Mouse (Mus musculus) heart, embryonic 13.5 days (tissue): ENCODE data around the gene Rheb. TPM values are rescaled to one million over a fixed set of nuclear protein-coding genes. Genes with fewer than 3 reads are reported as not detected.
A peak's percentile ranks its signal among the peaks of the same experiment; 100 is the strongest.
"Not testable (repeated sequence)": the region's sequence is repeated elsewhere in the genome, so short reads cannot be mapped to it uniquely, and the experiment has no call there.

Experiments used
- ATAC-seq: fragments of 200-750 bp; cut with Nextera tagmentation; 2 replicates; pipeline ENCODE4 v1.8.0; 2017; ENCODE audit warnings: moderate TSS enrichment; ENCODE audit not compliant: insufficient number of reproducible peaks, low FRiP score, low TSS enrichment; ENCODE audit errors: extremely low read depth
- H3K27ac ChIP-seq: fragments of 300-500 bp; sonication (generic); replicated peaks from 2 replicates; pipeline ENCODE4 v1.5.1; 2015; ENCODE audit warnings: moderate library complexity, mild to moderate bottlenecking, inconsistent platforms
- H3K27me3 ChIP-seq: fragments of 300-500 bp; sonication (generic); replicated peaks from 2 replicates; pipeline ENCODE4 v1.6.1; 2015; ENCODE audit warnings: mild to moderate bottlenecking, inconsistent platforms
- H3K36me3 ChIP-seq: fragments of 300-500 bp; sonication (generic); 2 replicates; pipeline ENCODE4 v1.6.1; 2015; ENCODE audit warnings: mild to moderate bottlenecking, inconsistent platforms
- H3K4me1 ChIP-seq: fragments of 300-500 bp; sonication (generic); 2 replicates; pipeline ENCODE4 v1.6.1; 2015; ENCODE audit warnings: inconsistent platforms
- H3K4me2 ChIP-seq: fragments of 300-500 bp; sonication (generic); 2 replicates; pipeline ENCODE4 v1.6.1; 2015; ENCODE audit warnings: inconsistent platforms, mild to moderate bottlenecking, moderate library complexity
- H3K4me3 ChIP-seq: fragments of 300-500 bp; sonication (generic); 2 replicates; pipeline ENCODE4 v1.5.1; 2015; ENCODE audit warnings: moderate library complexity, mild to moderate bottlenecking, inconsistent platforms
- H3K9ac ChIP-seq: fragments of 300-500 bp; sonication (generic); 2 replicates; pipeline ENCODE4 v1.6.1; 2015; ENCODE audit warnings: inconsistent platforms, mild to moderate bottlenecking, moderate library complexity
- H3K9me3 ChIP-seq: fragments of 300-500 bp; sonication (generic); 2 replicates; pipeline ENCODE4 v1.6.1; 2016; ENCODE audit warnings: inconsistent platforms
- WGBS: fragments of 180-500 bp; shearing (Covaris S2); methylation state at CpG from one replicate; pipeline ENCODE4 v1.1.7; 2015; ENCODE audit warnings: mixed read lengths; 5-methylcytosine and 5-hydroxymethylcytosine counted together
- polyA plus RNA-seq: library from polyadenylated mRNA; unstranded; fragments of >200 nt; fragmentation: Nextera tagmentation; extraction: Ambion mirVana; gene quantifications from 2 replicates; pipeline ENCODE4 v1.2.1, GENCODE M21; 2015

Rheb gene
- polyA plus RNA-seq, 1 experiment from 2014 or later = 235 TPM

DNA sequence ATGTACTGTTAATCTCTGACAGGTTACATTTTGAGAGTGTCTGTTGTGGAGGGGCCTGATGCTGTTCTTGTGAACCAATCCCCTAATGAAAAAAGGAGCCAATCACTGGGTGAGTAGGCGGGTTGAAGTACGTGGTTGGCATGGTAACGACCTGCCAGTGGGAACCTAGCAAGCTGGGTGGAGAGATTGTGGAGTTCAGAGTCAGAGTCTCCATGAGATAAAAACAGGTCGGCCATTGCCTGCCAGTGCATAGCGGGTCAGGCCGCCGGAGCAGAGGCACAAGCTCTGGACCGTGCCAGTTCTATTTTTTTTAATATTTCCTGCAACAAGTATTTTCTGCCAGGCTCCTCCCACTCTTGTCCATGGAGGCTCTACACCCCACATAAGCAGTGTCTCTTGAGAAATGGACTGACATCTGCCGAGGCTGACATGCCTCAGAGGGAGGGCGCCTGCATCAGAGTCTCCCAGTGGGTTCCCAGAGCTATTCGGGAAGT lies 27.4 kb upstream of the Rheb start:
- Histone ChIP-seq H3K27ac (no peak overlapping the region), H3K4me3 (no peak overlapping the region), H3K9me3 (peaks cover 4% of the 10 kb centered on the region), H3K36me3 (peaks cover 87% of the 10 kb centered on the region), H3K9ac (peak overlapping the region; percentile 1; the same call in 1 of the 2 replicates), H3K4me2 (no peak overlapping the region), H3K27me3 (no peaks in the 10 kb centered on the region), H3K4me1 (peaks cover 11% of the 10 kb centered on the region)
- WGBS = 41% methylated on average over 11 of the region's 11 CpGs
- ATAC-seq = no peak

DNA sequence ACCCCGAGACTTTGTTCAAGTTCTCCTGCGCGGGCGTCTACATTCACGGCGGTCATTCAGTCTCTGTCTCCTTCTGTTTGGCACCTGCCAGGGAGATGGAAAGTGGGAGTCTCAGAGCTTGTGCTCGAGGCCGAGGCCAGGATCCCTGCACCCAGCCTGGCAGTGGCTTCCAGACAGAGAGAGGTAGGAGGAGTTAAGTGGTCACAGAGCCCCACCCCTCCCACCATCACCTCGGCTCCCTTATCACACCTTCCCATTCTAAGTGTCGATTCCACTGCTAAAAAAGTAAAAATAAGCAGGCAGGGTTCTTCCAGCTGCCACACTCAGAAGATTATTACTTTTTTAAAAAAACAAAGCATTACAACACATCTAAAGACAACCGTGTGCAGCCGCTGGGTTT lies 21.4 kb upstream of the Rheb start:
- ATAC-seq = no peak
- Histone ChIP-seq H3K9ac (no peak overlapping the region), H3K9me3 (peaks cover 4% of the 10 kb centered on the region), H3K27me3 (no peaks in the 10 kb centered on the region), H3K27ac (0 out of 2 replicates have a peak overlapping the region, but pooled peaks have one; percentile 8), H3K4me1 (peaks cover 35% of the 10 kb centered on the region), H3K36me3 (peaks cover 67% of the 10 kb centered on the region), H3K4me2 (no peak overlapping the region), H3K4me3 (no peak overlapping the region)
- WGBS = 61% methylated on average over 12 of the region's 12 CpGs

DNA sequence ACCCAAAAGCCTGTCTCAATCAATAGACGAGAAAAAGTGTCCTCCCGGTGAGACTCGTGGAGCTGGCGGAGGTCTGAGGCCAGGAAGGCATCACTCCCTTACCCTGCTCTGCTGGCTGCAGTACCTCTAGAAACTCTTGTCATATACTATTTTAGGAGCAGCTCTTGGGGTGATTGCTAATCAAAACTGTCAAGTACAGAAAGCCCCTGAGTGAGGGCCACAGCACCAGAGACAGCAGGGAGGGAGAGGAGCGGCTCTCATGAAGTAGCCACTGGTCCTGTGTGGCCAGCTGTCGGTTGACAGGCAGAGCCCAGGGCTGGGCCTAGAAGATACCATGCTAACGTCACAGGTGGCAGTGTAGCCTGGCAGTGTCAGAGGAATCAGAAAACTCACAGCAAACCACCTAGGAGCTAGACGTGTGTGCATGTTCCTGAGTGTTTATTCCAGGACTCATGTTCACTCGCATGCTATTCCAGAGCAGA lies 19.1 kb upstream of the Rheb start:
- WGBS = 43% methylated on average over 9 of the region's 9 CpGs
- H3K4me2 ChIP-seq = peak overlapping the region; percentile 34

DNA sequence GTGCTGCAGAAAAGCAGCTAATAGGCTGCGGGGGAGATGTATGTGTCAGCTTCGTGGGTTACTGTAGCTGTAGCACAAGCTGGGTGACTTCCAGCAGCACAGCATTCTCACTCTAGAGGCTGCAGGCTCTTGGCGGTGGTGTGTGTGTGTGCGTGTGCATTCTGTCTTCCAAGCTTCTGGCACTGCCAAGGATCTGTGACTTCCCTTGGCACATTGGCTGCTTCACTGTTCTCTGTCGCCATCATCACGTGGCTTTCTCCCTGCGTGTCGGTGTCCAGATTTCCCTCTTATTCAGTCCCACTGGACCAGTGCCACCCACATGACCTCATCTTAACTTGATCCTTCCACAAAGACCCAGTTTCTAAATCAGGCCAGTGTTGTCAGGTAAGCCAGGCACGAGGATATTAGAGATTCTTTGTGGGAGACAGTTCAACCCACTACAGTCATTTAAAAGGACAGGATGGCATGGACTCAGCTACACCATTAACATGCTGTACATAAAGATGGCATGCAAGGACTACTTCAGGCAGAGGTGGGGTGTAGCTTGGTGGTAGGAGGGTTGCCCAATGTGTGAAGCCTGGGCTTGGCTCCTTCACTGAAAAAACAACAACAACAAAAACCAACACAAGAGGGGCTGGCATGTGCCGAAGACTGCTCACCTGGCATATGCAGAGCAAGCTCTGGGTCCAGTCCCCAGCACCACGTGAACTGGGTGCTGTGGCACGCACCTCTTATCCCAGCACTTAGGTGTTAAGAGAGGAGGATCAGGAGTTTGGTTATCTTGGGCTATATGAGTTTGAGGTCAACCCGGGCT lies 18.4 kb upstream of the Rheb start:
- peaks cover 39% of the 10 kb centered on the region for H3K36me3 ChIP-seq
- 50% methylated on average over 13 of the region's 13 CpGs for WGBS
- no peak overlapping the region for H3K4me3 ChIP-seq
- H3K27ac ChIP-seq = peak overlapping the region; percentile 88
- peak; percentile 5; the same call in 1 of the 2 replicates for ATAC-seq
- H3K27me3 ChIP-seq = no peaks in the 10 kb centered on the region
- peak overlapping the region; percentile 61 for H3K9ac ChIP-seq
- H3K4me2 ChIP-seq = peak overlapping the region; percentile 34
- 0 out of 2 replicates have a peak, but pooled peaks cover 3% of the 10 kb centered on the region for H3K9me3 ChIP-seq
- H3K4me1 ChIP-seq = peaks cover 39% of the 10 kb centered on the region

More for the DNA sequence above, 19.1 kb upstream of the Rheb start:
- peaks cover 6% of the 10 kb centered on the region for H3K9me3 ChIP-seq
- H3K27ac ChIP-seq = peak overlapping the region; percentile 88
- H3K27me3 ChIP-seq = no peaks in the 10 kb centered on the region
- H3K4me3 ChIP-seq = no peak overlapping the region
- peaks cover 39% of the 10 kb centered on the region for H3K4me1 ChIP-seq
- H3K36me3 ChIP-seq = peaks cover 46% of the 10 kb centered on the region
- peak overlapping the region; percentile 61 for H3K9ac ChIP-seq
- ATAC-seq = peak; percentile 16; the same call in 1 of the 2 replicates

DNA sequence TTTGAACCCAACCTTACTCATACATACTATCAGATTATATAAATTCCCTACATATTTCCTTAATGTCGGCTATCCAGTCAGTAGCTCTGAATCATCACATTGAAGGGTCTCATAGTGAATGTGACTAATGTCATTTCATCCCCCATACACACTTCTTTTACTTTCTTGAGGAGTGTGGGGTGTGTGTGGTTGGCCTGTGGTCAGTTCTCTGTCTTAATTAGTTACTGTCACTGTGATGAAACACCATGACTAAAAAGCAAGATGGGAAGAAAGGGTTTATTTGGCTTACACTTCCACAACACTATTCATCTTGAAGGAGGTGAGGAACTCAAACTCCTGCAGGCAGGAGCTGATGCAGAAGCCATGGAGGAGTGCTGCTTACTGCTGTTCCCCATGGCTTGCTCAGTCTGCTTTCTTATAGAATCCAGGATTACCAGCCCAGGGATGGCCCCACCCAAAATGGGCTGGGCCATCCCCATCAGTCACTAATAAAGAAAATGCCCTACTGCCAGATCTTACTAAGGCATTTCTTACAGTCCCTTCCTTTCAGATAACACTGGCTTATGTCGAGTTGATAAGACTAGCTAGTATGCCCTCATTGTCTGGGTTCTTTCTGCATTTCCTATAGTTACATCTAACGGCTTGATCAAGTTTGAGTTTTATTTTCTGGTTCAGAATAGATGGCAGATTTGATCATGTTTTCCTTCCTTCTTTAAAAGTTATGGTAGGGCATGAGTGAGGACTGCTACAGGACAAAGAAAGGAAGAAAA lies 17.5 kb upstream of the Rheb start:
- H3K9ac ChIP-seq = peak overlapping the region; percentile 61
- H3K4me2 ChIP-seq = no peak overlapping the region
- H3K4me1 ChIP-seq = peaks cover 45% of the 10 kb centered on the region
- WGBS = 47% methylated on average over 3 of the region's 3 CpGs
- H3K27ac ChIP-seq = peak overlapping the region; percentile 88
- H3K9me3 ChIP-seq = 0 out of 2 replicates have a peak, but pooled peaks cover 3% of the 10 kb centered on the region
- H3K27me3 ChIP-seq = no peaks in the 10 kb centered on the region
- ATAC-seq = no peak
- no peak overlapping the region for H3K4me3 ChIP-seq
- peaks cover 35% of the 10 kb centered on the region for H3K36me3 ChIP-seq

DNA sequence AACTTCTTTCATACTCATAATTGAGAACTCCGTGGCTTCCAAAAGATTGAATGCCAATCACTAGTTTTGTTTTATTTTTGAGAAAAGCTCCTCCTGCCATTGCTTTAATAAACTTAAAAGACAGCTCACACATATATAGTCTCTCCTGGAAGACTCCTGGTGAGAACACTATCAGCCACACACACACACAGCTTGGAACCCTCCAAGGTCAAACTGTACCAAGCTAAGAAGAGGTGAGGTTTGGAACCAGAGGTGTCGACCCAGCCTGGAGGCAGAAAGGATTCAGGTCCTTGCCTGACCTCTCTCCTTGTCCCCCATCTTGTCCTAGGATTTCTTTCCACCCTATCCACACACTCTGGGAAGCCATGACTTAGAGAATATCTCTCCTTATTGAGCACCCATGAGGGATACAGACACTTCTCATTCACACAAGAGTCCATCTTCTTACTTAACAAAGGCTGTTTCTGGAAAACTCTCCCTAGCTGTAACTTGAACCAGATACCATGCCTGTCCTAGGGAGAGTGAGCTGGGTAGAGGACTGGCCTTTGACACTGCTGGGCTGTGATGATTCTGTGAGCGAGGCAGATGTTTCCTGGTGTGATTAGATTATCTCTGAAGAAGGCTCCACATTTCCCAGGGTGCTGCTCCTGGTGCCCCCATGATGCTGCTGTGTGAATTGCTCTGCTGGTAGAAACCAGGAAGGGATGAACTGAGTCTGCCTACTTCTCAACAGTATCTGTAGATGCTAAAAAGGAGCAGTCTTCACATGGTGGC lies 12.6 kb upstream of the Rheb start:
- H3K36me3 ChIP-seq = no peaks in the 10 kb centered on the region
- no peak overlapping the region for H3K27ac ChIP-seq
- peaks cover 16% of the 10 kb centered on the region for H3K4me1 ChIP-seq
- H3K4me3 ChIP-seq = no peak overlapping the region
- H3K4me2 ChIP-seq = no peak overlapping the region
- no peaks in the 10 kb centered on the region for H3K27me3 ChIP-seq
- WGBS = 46% methylated on average over 3 of the region's 3 CpGs
- no peak for ATAC-seq
- H3K9ac ChIP-seq = no peak overlapping the region
- H3K9me3 ChIP-seq = 0 out of 2 replicates have a peak, but pooled peaks cover 3% of the 10 kb centered on the region

DNA sequence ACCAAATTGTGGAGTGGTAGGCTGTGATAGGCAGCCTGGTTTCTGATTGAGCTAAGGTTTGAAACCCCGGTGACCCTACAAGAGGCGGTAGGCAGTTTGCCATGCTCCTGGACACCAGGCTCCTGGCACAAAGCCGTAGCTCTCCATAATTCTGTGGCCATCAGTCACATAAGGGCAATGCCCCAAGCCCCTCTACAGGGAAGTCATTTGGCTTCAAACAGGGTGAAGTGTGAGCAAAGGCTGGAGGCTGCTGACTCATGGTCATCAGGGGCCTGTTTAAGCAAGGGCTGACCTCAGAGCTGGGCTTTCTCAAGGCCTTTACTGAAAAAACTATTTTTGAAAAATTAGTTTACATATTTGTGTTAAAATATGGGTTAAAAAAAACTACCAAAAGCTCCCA lies 11.8 kb upstream of the Rheb start:
- Histone ChIP-seq H3K9ac (no peak overlapping the region), H3K4me3 (no peak overlapping the region), H3K4me2 (no peak overlapping the region), H3K27me3 (no peaks in the 10 kb centered on the region), H3K36me3 (no peaks in the 10 kb centered on the region), H3K27ac (no peak overlapping the region), H3K9me3 (0 out of 2 replicates have a peak, but pooled peaks cover 3% of the 10 kb centered on the region), H3K4me1 (peaks cover 12% of the 10 kb centered on the region; the same call in 1 of the 2 replicates)
- WGBS = 87% methylated on average over 3 of the region's 3 CpGs
- ATAC-seq = no peak

DNA sequence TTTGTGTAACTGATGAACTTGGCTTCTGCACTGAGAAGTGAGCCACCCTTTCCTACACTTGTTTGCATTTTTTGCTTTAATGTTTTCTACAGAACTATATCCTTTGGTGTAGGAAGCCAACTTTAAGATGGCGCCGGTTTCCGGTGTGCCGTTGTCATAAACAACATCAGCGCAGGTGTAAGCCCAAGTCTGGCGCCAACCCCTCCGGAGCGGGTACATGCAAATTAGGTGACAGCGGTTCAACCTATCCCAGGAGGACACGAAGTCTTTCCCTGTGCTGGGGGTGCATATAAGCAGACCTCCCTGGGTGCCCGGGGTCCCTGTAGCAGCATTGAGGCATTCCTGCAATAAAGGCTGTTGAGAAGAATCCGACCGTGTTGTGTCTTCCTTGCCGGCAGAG lies 5.8 kb upstream of the Rheb start:
- not testable (repeated sequence) for H3K4me2 ChIP-seq, H3K27ac ChIP-seq, H3K36me3 ChIP-seq, H3K4me3 ChIP-seq, ATAC-seq, H3K4me1 ChIP-seq, H3K9me3 ChIP-seq, H3K9ac ChIP-seq, H3K27me3 ChIP-seq
- WGBS = 83% methylated on average over 14 of the region's 14 CpGs

DNA sequence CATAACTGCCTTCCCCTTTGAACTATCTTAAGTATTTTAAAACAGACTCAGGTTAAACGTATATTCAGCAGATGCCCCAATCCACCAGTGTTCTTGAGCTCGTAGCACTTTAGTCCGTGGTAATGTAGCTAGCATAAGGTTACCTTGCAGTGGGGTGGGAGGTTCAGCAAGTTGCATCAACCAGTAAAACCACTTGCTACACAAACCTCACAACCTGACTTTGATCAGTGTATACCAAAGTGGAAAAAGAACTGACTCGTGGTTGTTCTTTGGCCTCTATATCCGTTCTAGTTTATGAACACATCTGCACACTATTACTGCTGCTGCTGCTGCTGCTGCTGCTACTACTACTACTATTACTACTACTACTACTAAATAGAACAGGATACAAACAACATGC lies 1.4 kb upstream of the Rheb start:
- Histone ChIP-seq H3K4me2 (peak overlapping the region; percentile 82), H3K9me3 (no peaks in the 10 kb centered on the region), H3K9ac (peak overlapping the region; percentile 75), H3K27ac (peak overlapping the region; percentile 100), H3K27me3 (no peaks in the 10 kb centered on the region), H3K4me3 (no peak overlapping the region), H3K4me1 (peaks cover 34% of the 10 kb centered on the region), H3K36me3 (no peaks in the 10 kb centered on the region)
- 92% methylated on average over 5 of the region's 5 CpGs for WGBS
- ATAC-seq = no peak

DNA sequence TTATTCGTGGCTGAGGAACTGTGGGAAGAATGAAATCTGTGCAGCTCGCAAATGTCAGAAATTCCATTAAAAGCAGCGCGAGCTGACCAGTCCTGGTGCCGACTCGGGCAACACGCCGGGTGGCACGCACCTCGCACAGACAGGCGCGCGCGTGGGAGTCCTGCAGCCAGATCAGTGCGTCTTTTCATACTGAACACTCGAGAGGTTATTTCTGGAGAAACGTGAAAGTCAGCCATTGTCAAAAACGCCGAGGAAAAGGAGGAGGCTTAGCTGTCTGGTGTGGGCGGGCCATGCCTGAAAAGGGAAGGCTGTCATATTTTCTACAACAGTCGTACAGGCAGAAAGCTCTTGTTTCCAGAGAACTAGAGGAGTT lies 665 bp upstream of the Rheb start:
- Histone ChIP-seq H3K9ac (peak overlapping the region; percentile 75), H3K36me3 (no peaks in the 10 kb centered on the region), H3K27ac (peak overlapping the region; percentile 100), H3K9me3 (no peaks in the 10 kb centered on the region), H3K4me3 (peak overlapping the region; percentile 98), H3K4me1 (peaks cover 42% of the 10 kb centered on the region), H3K4me2 (peak overlapping the region; percentile 82), H3K27me3 (no peaks in the 10 kb centered on the region)
- 3% methylated on average over 21 of the region's 21 CpGs for WGBS
- 0 out of 2 replicates have a peak, but pooled peaks have one; percentile 0 for ATAC-seq
